Comparison of ENCODE assay signal across 18 mouse cellular contexts in genomic region chr13:83065201-83065600, GRCm38 (mm10).
DNase-seq lines count a peak whose midpoint lies in the region; ATAC-seq and TF ChIP-seq lines count a peak whose summit lies in the region.
"Had no signal": no experiment of that assay in that cellular context is flagged by ENCODE, and none has a peak within 500 bp of the region (broad histone marks: within the 10 kb centered on the region; RNA-seq: fewer than 3 reads in every experiment).

No protein-coding gene starts in this region.

- H3K9me3 ChIP-seq in CH12.LX (replicated peaks; ENCODE audit: low read length), result no peaks in the 10 kb centered on the region
- H3K9me3 ChIP-seq: forebrain, embryonic 13.5 days; kidney, embryonic 15.5 days; liver, embryonic 12.5 days; stomach, embryonic 15.5 days had no signal

- H3K9ac ChIP-seq in CH12.LX (ENCODE audit: insufficient read depth, low read depth), result peak overlapping the region; percentile 48
- H3K9ac ChIP-seq: forebrain, embryonic 13.5 days; kidney, embryonic 15.5 days; liver, embryonic 12.5 days; liver, postnatal 0 days; stomach, embryonic 15.5 days had no signal

- no peak overlapping the region for H3K4me3 ChIP-seq in left cerebral cortex, adult 2 months
- no peak overlapping the region for H3K4me3 ChIP-seq in CH12.LX (replicated peaks in 1 of 3; ENCODE audit: low read depth in 2 of 3, low read length in 2 of 3, poor library complexity in 1 of 3)
- no peak overlapping the region for H3K4me3 ChIP-seq in myocyte
- H3K4me3 ChIP-seq: forebrain, embryonic 13.5 days; kidney, embryonic 15.5 days; liver, embryonic 12.5 days; stomach, embryonic 15.5 days had no signal

- in situ Hi-C loops in CH12.LX (cut with MboI; ENCODE audit: low pct_ligation_motif_present, low pct_unique_long_range_greater_than_20kb, low sequenced_read_pairs), result no loop called here

- TF ChIP-seq EP300 in CH12.LX (IDR thresholded peaks at IDR 0.05; ENCODE audit: low read length), result no peak

- intact Hi-C loops in left cerebral cortex, adult 2 months (cut with DNase I), result loop anchor here (5.0 kb wide), 2 partner anchors 118 to 1118 kb away; no protein-coding TSS in a partner anchor
- intact Hi-C loops in left cerebral cortex, postnatal 10 days (cut with DNase I), result no loop called here

- DNase-seq in frontal cortex, postnatal 10 days (ENCODE audit: low spot score in 2 of 2), result no peak
- DNase-seq in left cerebral cortex, adult 2 months (ENCODE audit: extremely low spot score in 1 of 2, low spot score in 2 of 2), result no peak
- no peak for DNase-seq in left cerebral cortex, postnatal 10 days (ENCODE audit: extremely low spot score in 1 of 2, low spot score in 2 of 2)
- DNase-seq in CH12.LX (ENCODE audit: extremely low read depth), result no peak
- DNase-seq: cerebellum, adult 8-10 months; cerebellum, postnatal 25 days; left cerebral cortex, postnatal 4 days; midbrain, embryonic 14.5 days; thymus, postnatal 25 days had no signal

- TF ChIP-seq POLR2A in CH12.LX (IDR thresholded peaks at IDR 0.05; ENCODE audit: low read depth, low read length) (no peak), myocyte (IDR thresholded peaks at IDR 0.05; ENCODE audit: insufficient read length, low read depth) (no peak)

- H3K79me2 ChIP-seq in CH12.LX (replicated peaks; ENCODE audit: control insufficient read depth, extremely low read depth, insufficient read depth, poor library complexity, severe bottlenecking) (no peaks in the 10 kb centered on the region), myocyte (ENCODE audit: control insufficient read depth, insufficient read depth) (no peaks in the 10 kb centered on the region)

- H3K36me3 ChIP-seq in CH12.LX (replicated peaks in 1 of 2; ENCODE audit: control insufficient read depth in 1 of 2, insufficient read depth in 1 of 2, low read length in 1 of 2), result no peaks in the 10 kb centered on the region
- H3K36me3 ChIP-seq in myocyte (ENCODE audit: control insufficient read depth, insufficient read depth), result no peaks in the 10 kb centered on the region
- H3K36me3 ChIP-seq: kidney, embryonic 15.5 days; liver, embryonic 12.5 days; stomach, embryonic 15.5 days had no signal

- H3K27me3 ChIP-seq in CH12.LX (replicated peaks) (no peaks in the 10 kb centered on the region), myocyte (ENCODE audit: control insufficient read depth, insufficient read depth, insufficient read length) (no peaks in the 10 kb centered on the region)
- H3K27me3 ChIP-seq: forebrain, embryonic 13.5 days; kidney, embryonic 15.5 days; liver, embryonic 12.5 days; stomach, embryonic 15.5 days had no signal

- peak; percentile 90 for ATAC-seq in frontal cortex, adult (ENCODE audit: low TSS enrichment)
- ATAC-seq in granulocyte monocyte progenitor cell, adult 5-6 weeks (replicated peaks; ENCODE audit: poor library complexity, severe bottlenecking), result no peak
- ATAC-seq: forebrain, embryonic 13.5 days; hindbrain, embryonic 16.5 days; liver, embryonic 12.5 days had no signal

- no peak for TF ChIP-seq RAD21 in CH12.LX (IDR thresholded peaks at IDR 0.05; ENCODE audit: low read depth, low read length)

- peak overlapping the region; percentile 69 for H3K27ac ChIP-seq in left cerebral cortex, adult 2 months
- H3K27ac ChIP-seq in CH12.LX (ENCODE audit: insufficient read depth, low read depth), result peak overlapping the region; percentile 36; the same call in 1 of the 2 replicates
- H3K27ac ChIP-seq: forebrain, embryonic 13.5 days; kidney, embryonic 15.5 days; liver, embryonic 12.5 days; stomach, embryonic 15.5 days had no signal

- H3ac ChIP-seq in myocyte (ENCODE audit: control insufficient read depth, insufficient read length), result no peak overlapping the region

- dilution Hi-C loops in CH12.LX (cut with MboI; ENCODE audit: extremely low pct_ligation_motif_present, extremely low pct_unique_long_range_greater_than_20kb, low sequenced_read_pairs), result no loop called here

- H3K4me1 ChIP-seq in CH12.LX (ENCODE audit: control insufficient read depth in 1 of 2, insufficient read depth in 2 of 2), result peaks cover 5 to 50% of the 10 kb centered on the region in 2 experiments
- H3K4me1 ChIP-seq: forebrain, embryonic 13.5 days; kidney, embryonic 15.5 days; liver, embryonic 12.5 days; stomach, embryonic 15.5 days had no signal

- peak overlapping the region; percentile 67; the same call in 1 of the 2 replicates for H3K4me2 ChIP-seq in CH12.LX (ENCODE audit: insufficient read depth, low read depth, poor library complexity, severe bottlenecking)
- peak overlapping the region; percentile 4 for H3K4me2 ChIP-seq in myocyte (ENCODE audit: low read depth)
- H3K4me2 ChIP-seq: forebrain, embryonic 13.5 days; kidney, embryonic 15.5 days; liver, embryonic 12.5 days; stomach, embryonic 15.5 days had no signal

- TF ChIP-seq CTCF in left cerebral cortex, adult 2 months (IDR thresholded peaks at IDR 0.05), result no peak
- no peak for TF ChIP-seq CTCF in CH12.LX (conservative IDR thresholded peaks at IDR 0.05 in 1 of 2, IDR thresholded peaks at IDR 0.05 in 1 of 2; ENCODE audit: low read depth in 2 of 2, low read length in 2 of 2)

TF ChIP-seq in CH12.LX, 34 proteins besides CTCF, POLR2A, EP300 and RAD21:
- TF ChIP-seq SMC3 (IDR thresholded peaks at IDR 0.05; ENCODE audit: low read depth, low read length), result no peak
- TF ChIP-seq MXI1 (IDR thresholded peaks at IDR 0.05; ENCODE audit: low read depth, low read length), result no peak
- no peak for TF ChIP-seq SIN3A (IDR thresholded peaks at IDR 0.05; ENCODE audit: low read length)
- no peak for TF ChIP-seq KAT2A (IDR thresholded peaks at IDR 0.05; ENCODE audit: insufficient replicate concordance, low read length)
- no peak for TF ChIP-seq POLR2AphosphoS2 (IDR thresholded peaks at IDR 0.05; ENCODE audit: low read depth, low read length)
- peak; percentile 24; the same call in 1 of the 2 replicates for TF ChIP-seq IRF4 (IDR thresholded peaks at IDR 0.05; ENCODE audit: low read depth, low read length)

TF ChIP-seq in myocyte, 11 proteins besides CTCF, POLR2A, EP300 and RAD21:
- TF ChIP-seq SRF (IDR thresholded peaks at IDR 0.05; ENCODE audit: control insufficient read depth, insufficient read length, low read depth), result no peak
- TF ChIP-seq CEBPB (IDR thresholded peaks at IDR 0.05; ENCODE audit: insufficient read depth, poor library complexity, severe bottlenecking), result no peak
- TF ChIP-seq POLR2AphosphoS2 (IDR thresholded peaks at IDR 0.05; ENCODE audit: insufficient read length, low read depth), result no peak
- TF ChIP-seq MYOG (IDR thresholded peaks at IDR 0.05; ENCODE audit: control insufficient read depth in 1 of 3, insufficient read depth in 1 of 3, insufficient read length in 2 of 3, low read depth in 2 of 3), result no peak
- no peak for TF ChIP-seq USF1 (IDR thresholded peaks at IDR 0.05; ENCODE audit: low read depth)
- no peak for TF ChIP-seq TCF12 (IDR thresholded peaks at IDR 0.05; ENCODE audit: insufficient read depth, poor library complexity, severe bottlenecking)
- TF ChIP-seq REST (IDR thresholded peaks at IDR 0.05; ENCODE audit: insufficient read depth, insufficient read length), result no peak
